Mouse (Mus musculus): Measurements from ENCODE around the gene Ppil3. TPM values are rescaled to one million over a fixed set of nuclear protein-coding genes. Genes with fewer than 3 reads are reported as not detected.

Ppil3 gene
- total RNA-seq, 2 experiments from 2014 or later: 55.5 to 62.9 TPM

DNA sequence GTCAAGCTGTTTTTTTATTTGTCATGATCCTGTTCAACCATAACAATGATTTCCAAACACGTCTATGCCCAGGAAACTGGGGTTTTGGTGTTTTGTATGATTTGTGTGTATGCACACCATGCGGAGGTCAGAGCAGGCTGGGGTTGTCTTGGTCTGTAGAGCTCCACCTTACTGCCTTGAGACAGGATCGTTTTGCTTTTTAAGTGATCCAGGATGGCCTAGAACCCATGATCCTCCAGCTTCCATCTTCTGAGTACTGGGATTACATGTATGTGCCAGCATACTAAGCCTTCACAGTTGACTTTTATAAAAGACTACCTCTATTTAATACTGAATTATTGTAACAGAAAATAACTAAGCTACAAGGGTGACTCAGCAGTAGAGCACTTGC is 35.1 kb downstream of the Ppil3 start:
- no peak for ATAC-seq (ENCODE audit: poor library complexity, severe bottlenecking)

- ATAC-seq (ENCODE audit: poor library complexity, severe bottlenecking): no peak
These were observed 35.6 kb downstream of the Ppil3 start for GRCm38 (mm10) chr1:58409553-58410197.

GRCm38 (mm10) chr1:58408141-58408540 is 37.1 kb downstream of the Ppil3 start:
- no peak for ATAC-seq (ENCODE audit: poor library complexity, severe bottlenecking)

DNA sequence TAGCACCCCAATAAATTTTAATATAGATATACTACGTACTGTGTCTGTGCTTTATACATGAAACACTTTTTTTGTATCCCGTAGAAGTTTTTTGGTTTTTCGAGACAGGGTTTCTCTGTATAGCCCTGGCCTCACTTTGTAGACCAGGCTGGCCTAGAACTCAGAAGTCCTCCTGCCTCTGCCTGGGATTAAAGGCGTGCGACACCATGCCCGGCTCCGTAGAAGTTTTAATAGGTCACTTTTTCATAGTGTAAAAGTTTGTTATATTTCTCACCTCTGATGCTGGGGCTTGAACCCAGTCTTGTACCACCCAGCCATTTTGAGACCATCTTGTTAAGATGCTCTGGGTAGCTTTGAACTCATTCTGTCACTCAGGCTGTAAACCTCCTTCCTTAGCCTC is 38.0 kb downstream of the Ppil3 start:
- ATAC-seq (ENCODE audit: poor library complexity, severe bottlenecking): no peak

DNA sequence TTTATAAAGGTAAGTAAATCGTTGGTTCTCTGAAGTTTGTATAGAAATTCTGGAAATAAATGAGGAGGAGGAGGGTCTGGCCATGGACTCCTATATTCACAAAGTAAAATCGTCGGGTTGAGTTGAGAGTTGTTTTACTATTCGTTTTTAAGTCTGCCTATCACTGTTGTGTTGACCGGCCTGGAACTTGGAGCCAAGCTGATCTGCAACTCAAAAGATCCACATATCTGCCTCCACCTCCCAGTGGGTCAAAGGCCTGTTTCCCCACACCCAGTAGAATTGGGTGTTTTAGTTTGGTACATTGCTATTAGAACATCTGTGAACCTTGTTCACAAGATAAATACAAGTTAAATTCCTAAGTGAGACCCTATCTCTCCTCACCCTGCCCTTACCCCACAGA is 41.5 kb downstream of the Ppil3 start:
- ATAC-seq (ENCODE audit: poor library complexity, severe bottlenecking): no peak

- no peak for ATAC-seq (ENCODE audit: poor library complexity, severe bottlenecking)
These were observed 43.9 kb downstream of the Ppil3 start for GRCm38 (mm10) chr1:58401396-58401795.

DNA sequence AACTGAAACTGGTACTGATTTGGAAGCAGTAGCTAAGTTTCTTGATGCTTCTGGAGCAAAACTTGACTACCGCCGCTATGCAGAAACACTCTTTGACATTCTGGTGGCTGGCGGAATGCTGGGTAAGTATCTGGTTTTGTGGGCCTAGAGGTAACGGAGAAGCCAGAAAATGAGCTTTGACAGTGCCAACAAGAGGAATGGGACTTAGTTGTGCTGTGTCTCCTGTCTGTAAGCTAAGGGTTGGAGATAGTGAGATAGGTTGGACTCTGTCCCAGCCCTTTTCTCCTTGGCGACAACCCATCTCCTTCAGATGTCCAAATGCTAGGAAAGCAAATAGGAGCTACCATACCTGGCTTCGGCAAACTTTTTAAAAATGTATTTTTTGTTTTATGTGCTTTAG is 47.6 kb downstream of the Ppil3 start:
- no peak for ATAC-seq (ENCODE audit: poor library complexity, severe bottlenecking)

GRCm38 (mm10) chr1:58396179-58396578 is 49.1 kb downstream of the Ppil3 start:
- no peak for ATAC-seq (ENCODE audit: poor library complexity, severe bottlenecking)

DNA sequence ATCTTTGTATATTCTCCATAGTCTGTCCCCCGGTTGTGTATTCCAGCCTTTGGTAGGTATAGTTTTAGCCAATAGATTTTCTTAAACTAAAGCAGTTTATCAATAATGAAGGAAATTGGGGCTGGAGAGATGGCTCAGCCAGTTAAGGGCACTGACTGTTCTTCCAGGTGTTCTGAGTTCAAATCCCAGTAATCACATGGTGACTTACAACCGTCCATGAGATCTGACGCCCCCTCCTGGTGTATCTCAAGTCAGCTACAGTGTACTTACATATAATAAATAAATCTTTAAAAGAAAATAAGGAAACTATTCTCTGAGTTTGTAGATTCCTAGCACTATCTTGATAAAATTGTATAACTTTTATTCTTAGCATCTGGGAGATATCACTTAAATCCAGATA is 49.9 kb downstream of the Ppil3 start:
- ATAC-seq (ENCODE audit: poor library complexity, severe bottlenecking): no peak

GRCm38 (mm10) chr1:58393284-58394195 is 51.7 kb downstream of the Ppil3 start:
- ATAC-seq (ENCODE audit: poor library complexity, severe bottlenecking): peak; percentile 46

- peak; percentile 94 for ATAC-seq (ENCODE audit: poor library complexity, severe bottlenecking)
These were observed 52.5 kb downstream of the Ppil3 start, which contains the start of gene Bzw1 for GRCm38 (mm10) chr1:58392652-58393283. TSS of gene Bzw1 (plus strand) at chr1:58392898.

DNA sequence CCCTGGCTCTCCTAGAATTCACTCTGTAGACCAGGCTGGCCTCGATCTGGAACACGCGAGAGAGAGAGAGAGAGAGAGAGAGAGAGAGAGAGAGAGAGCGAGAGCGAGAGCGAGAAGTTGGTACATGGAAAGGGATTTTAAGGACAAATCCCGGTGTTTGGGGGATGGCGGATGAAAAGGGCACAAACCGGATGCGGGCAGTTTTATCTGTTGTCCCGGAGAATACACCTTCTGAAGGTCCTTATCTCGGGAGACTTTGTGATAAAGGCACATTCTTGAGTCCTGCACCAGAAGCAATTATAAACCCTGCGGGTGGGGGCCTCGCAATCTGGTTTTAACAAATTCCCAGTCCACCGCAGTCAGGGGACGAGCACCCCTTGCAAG is 53.0 kb downstream of the Ppil3 start:
- ATAC-seq (ENCODE audit: poor library complexity, severe bottlenecking): no peak

DNA sequence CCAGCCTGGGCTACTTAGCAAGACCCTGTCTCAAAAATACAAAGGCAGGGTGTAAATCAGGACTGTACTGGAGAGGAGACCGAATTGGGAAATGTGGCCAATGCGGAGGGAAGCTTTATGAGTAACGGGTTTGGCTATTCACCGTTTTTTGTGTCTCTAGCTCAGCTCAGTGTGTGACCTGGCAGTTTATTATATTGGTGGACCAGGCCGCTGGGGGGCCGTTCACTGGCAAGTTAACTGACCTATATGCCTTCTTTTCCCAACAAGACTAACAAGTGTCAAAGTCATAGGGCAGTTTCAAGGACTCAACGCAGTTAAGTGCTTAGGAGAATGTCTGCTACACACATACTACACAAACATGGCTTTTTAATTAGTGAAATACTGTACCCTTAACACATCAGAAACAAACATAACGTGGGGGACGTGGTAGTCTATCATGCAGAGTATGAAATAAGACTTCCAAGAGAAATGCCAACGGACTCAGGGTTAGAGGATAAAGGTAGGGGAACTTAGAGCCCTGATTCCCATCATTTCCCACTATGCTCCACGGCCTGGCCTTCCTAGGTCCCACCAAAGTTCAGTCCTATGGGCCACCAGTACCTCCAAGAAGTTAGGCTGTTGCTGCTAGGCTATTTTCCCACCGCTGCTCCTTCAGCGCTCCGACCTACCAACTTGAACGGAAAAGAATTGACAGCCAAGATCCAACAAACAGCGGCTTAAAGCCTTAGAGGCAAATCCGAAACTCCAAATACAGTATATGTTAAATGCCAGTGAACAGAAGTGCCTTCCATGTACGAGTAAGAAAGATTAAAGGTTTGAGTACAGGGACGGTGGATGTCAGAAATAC is 53.6 kb downstream of the Ppil3 start:
- ATAC-seq (ENCODE audit: poor library complexity, severe bottlenecking): no peak

- ATAC-seq (ENCODE audit: poor library complexity, severe bottlenecking): no peak
These were observed 62.6 kb downstream of the Ppil3 start for GRCm38 (mm10) chr1:58382586-58383281.

Other genes starting within 250 kb of the Ppil3 start
- gene Aox4, start 235.1 kb downstream of the Ppil3 start, total RNA-seq (2015): 0.14 TPM in 1 of 2 replicates, not detected in the other
- not detected in 2 replicates for gene Aox4, start 235.1 kb downstream of the Ppil3 start, total RNA-seq (2017)
- 0.04 and 0.46 TPM in 2 replicates for gene Aox2, start 167.2 kb downstream of the Ppil3 start, total RNA-seq (2015)
- gene Aox2, start 167.2 kb downstream of the Ppil3 start, total RNA-seq (2017): 0.12 and 0.62 TPM in 2 replicates
- gene Bzw1, start 52.6 kb downstream of the Ppil3 start, total RNA-seq (2015): 175 and 183 TPM in 2 replicates
- 166 and 175 TPM in 2 replicates for gene Bzw1, start 52.6 kb downstream of the Ppil3 start, total RNA-seq (2017)
- 398 and 422 TPM in 2 replicates for gene Clk1, start 21.4 kb downstream of the Ppil3 start, total RNA-seq (2015)
- gene Clk1, start 21.4 kb downstream of the Ppil3 start, total RNA-seq (2017): 345 and 361 TPM in 2 replicates
- 17.0 and 20.6 TPM in 2 replicates for gene Nif3l1, start 335 bp downstream of the Ppil3 start, total RNA-seq (2015)
- 22.5 and 26.7 TPM in 2 replicates for gene Nif3l1, start 335 bp downstream of the Ppil3 start, total RNA-seq (2017)
- gene Orc2, start 59.6 kb upstream of the Ppil3 start, total RNA-seq (2015): 20.1 and 21.2 TPM in 2 replicates
- 46.7 and 61.8 TPM in 2 replicates for gene Orc2, start 59.6 kb upstream of the Ppil3 start, total RNA-seq (2017)
- 12.5 and 13.0 TPM in 2 replicates for gene Fam126b, start 140.8 kb upstream of the Ppil3 start, total RNA-seq (2015)
- gene Fam126b, start 140.8 kb upstream of the Ppil3 start, total RNA-seq (2017): 14.6 and 23.1 TPM in 2 replicates
- gene Ndufb3, start 140.9 kb upstream of the Ppil3 start, total RNA-seq (2015): 147 and 149 TPM in 2 replicates
- 84.0 and 115 TPM in 2 replicates for gene Ndufb3, start 140.9 kb upstream of the Ppil3 start, total RNA-seq (2017)

All from megakaryocyte, adult 5-6 weeks (primary cell).